Mouse (Mus musculus) embryonic fibroblast, embryonic 13.5 days (primary cell): ENCODE results near the gene Nfam1. TPM values are rescaled to one million over a fixed set of nuclear protein-coding genes. Genes with fewer than 3 reads are reported as not detected.
"Not testable (repeated sequence)": the region's sequence is repeated elsewhere in the genome, so short reads cannot be mapped to it uniquely, and the experiment has no call there.

ENCODE experiments used
- H3K27ac ChIP-seq: 2 replicates; pipeline ENCODE4 v1.5.1; 2012; ENCODE audit warnings: low read length, control low read depth, inconsistent platforms; ENCODE audit not compliant: insufficient read depth
- H3K4me1 ChIP-seq: 2 replicates; pipeline ENCODE4 v1.6.1; 2011; ENCODE audit warnings: low read length; ENCODE audit not compliant: control insufficient read depth, insufficient read depth
- H3K4me3 ChIP-seq: 2 replicates; pipeline ENCODE4 v1.5.1; 2011; ENCODE audit warnings: mild to moderate bottlenecking, control low read depth, low read length; ENCODE audit not compliant: insufficient read depth
- CTCF ChIP-seq: IDR thresholded peaks from 2 replicates; pipeline ENCODE4 v1.5.1; 2011; ENCODE audit warnings: mild to moderate bottlenecking, control low read depth, low read length, moderate library complexity, borderline replicate concordance; ENCODE audit not compliant: insufficient read depth
- POLR2A ChIP-seq: IDR thresholded peaks from 2 replicates; pipeline ENCODE4 v1.6.1; 2011; ENCODE audit warnings: low read depth, mild to moderate bottlenecking, control low read depth, low read length, moderate library complexity
- polyA plus RNA-seq: library from polyadenylated mRNA; stranded (reverse); fragments of >200 nt; gene quantifications from 2 replicates; pipeline ENCODE4 v1.2.4, GENCODE M21; 2011; ENCODE audit warnings: low read depth; ENCODE audit not compliant: missing spikeins, insufficient read length

Nfam1 gene
- 0.70 TPM in 1 of 2 replicates, not detected in the other for polyA plus RNA-seq

DNA sequence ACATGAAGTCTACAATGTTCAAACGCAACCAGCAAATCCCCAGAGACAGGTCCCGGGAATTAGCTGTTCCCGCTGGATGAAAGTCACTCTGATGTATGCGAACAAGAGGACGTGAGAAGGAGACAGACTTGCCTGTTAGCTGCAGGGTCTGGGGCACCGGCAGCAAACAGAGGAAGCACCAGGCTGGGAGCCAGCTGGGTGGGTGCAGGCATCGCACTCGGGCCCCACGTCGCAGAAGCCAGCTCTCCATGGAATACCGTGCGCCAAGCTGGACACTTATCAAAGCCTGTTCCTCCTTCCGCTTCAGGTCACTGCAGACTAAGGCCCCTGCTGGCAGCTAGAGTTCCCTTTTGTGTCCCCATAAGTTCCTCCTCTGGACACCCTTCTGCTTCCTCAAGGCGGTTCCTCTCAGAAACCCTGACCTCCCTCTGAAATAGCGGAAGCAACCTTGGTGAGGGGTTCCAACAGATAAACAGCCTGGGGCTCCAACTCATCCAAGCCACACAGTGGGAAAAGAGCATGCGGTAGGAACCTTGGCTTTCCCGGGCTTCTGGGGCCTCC lies at the start of gene Nfam1:
TSS of gene Nfam1 (minus strand) at position 326 of the 561 bp plus-strand sequence.
- TF ChIP-seq POLR2A, result no peak
- TF ChIP-seq CTCF, result no peak
- Histone ChIP-seq H3K4me1 (no peaks in the 10 kb centered on the region), H3K27ac (no peak within 1 kb of the TSS), H3K4me3 (no peak within 1 kb of the TSS)

GRCm38 (mm10) chr15:83075607-83076525 lies 42.8 kb upstream of the Nfam1 start:
- Histone ChIP-seq H3K4me3 (no peak overlapping the region), H3K27ac (no peak overlapping the region), H3K4me1 (no peaks in the 10 kb centered on the region; the same call in 1 of the 2 replicates)
- TF ChIP-seq CTCF (no peak), POLR2A (no peak)

DNA sequence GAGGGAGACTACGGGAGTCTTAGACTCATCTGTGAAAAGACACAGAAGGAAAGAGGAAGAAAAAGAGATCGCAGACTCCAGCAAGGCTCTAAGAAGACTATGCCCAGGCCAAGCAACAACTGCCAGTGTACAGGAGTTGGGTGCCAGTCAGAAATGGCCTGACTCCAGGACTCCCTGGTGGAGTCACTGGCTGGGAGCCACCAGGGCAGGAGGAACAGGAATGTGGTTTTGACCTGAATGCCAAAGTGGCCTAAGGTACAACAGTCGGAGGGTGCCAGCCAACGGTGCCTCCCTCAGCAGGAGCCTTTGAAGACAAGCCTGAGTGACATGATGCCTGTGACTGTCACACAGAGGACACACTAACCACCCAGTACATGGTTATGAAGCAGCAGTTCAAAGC lies 41.1 kb upstream of the Nfam1 start:
- H3K4me3 ChIP-seq, result no peak overlapping the region
- TF ChIP-seq CTCF (no peak), POLR2A (no peak)
- H3K27ac ChIP-seq, result no peak overlapping the region
- H3K4me1 ChIP-seq, result peaks cover 4% of the 10 kb centered on the region; the same call in 1 of the 2 replicates

DNA sequence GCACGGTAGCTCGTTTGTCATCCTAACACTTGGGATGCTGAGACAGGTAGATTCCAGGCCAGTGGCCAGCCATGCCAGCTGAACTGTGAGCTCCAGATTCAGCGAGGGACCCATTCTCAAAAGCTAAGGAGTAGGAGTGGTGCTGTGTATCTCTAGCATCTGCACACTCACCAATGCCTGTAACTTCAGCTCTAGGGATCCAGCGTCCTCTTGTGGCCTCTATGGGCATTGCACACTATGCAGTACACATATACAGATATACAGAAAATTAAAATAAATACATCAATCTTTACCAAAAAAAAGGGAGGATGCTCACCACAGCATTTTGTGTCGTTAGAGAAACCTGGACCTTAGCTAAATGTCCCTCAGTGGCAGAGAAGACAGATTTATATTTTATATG lies 38.6 kb upstream of the Nfam1 start:
- H3K27ac ChIP-seq, result no peak overlapping the region
- no peak for TF ChIP-seq POLR2A
- no peak for TF ChIP-seq CTCF
- peaks cover 4% of the 10 kb centered on the region; the same call in 1 of the 2 replicates for H3K4me1 ChIP-seq
- no peak overlapping the region for H3K4me3 ChIP-seq

- Histone ChIP-seq H3K4me3 (no peak overlapping the region), H3K27ac (peak overlapping the region; percentile 10; the same call in 1 of the 2 replicates), H3K4me1 (peaks cover 4% of the 10 kb centered on the region; the same call in 1 of the 2 replicates)
- TF ChIP-seq CTCF (no peak), POLR2A (no peak)
These were observed 37.8 kb upstream of the Nfam1 start for GRCm38 (mm10) chr15:83070942-83071341.

- H3K4me3 ChIP-seq, result no peak overlapping the region
- no peak for TF ChIP-seq POLR2A
- H3K4me1 ChIP-seq, result peaks cover 4% of the 10 kb centered on the region; the same call in 1 of the 2 replicates
- no peak overlapping the region for H3K27ac ChIP-seq
These were observed 35.2 kb upstream of the Nfam1 start for GRCm38 (mm10) chr15:83068270-83068669.

DNA sequence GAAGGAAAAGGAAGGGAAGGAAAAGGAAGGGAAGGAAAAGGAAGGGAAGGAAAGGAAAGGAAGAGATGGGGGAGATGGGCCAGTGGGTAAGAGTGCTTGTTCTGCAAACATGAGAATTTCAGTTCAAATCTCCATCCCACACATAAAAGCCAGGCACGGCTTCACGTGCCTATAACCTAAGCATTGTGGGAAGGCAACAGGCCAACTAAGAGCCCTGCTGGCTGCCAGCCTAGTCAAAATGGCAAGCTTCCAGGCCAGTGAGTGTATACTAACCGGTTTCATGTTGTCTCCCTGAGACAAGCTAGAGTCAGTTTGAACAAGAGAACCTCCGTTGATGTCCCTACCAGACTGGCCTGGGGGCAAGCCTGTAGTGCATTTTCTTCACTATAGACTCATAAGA lies 32.4 kb upstream of the Nfam1 start:
- Histone ChIP-seq H3K4me3 (no peak overlapping the region), H3K4me1 (peaks cover 4% of the 10 kb centered on the region; the same call in 1 of the 2 replicates), H3K27ac (no peak overlapping the region)
- TF ChIP-seq CTCF, result no peak
- no peak for TF ChIP-seq POLR2A

- H3K27ac ChIP-seq, H3K4me1 ChIP-seq, H3K4me3 ChIP-seq: not testable (repeated sequence)
These were observed 29.5 kb upstream of the Nfam1 start for GRCm38 (mm10) chr15:83062582-83062981.

DNA sequence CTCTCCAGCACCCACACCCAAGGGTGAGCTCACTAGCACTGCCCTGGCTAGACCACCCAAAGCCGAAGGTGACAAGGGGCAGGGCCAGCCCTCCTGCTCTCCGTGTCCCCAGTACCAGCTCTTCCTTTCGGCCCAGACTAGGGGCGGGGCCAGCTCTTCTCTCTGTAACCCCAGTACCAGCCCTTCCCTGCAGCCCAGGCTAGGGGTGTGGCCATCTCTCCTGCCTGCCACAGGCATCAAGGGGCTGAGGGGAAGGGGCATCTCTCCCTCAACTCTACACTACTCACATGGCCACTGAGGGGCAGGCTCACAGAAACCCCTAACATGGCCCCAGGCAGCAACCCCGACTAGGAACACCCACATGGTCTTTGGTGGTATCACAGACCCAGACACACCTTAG lies 28.6 kb upstream of the Nfam1 start:
- TF ChIP-seq CTCF (no peak), POLR2A (no peak)
- Histone ChIP-seq H3K4me3 (no peak overlapping the region), H3K27ac (no peak overlapping the region)

DNA sequence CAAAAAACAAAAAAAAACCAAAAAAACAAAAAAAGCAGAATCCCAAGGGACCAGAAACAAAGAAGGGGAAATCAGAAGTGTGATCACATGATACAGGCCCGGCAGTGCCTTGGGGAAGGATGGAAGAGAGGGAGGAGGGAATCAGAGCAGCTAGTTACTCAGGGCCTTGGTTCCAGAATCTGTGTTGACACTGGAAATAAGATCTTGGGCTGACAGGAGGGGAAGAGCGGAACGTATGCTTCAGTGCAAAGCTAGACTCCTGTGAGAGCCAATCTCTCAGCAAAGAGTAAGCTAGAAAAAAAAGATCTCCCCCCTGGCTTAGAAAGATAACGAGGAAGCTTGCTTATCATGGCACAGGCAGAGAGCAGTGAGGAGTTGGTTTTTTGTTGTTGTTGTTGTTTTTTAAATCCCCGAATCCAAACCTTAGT lies 26.1 kb upstream of the Nfam1 start:
- TF ChIP-seq POLR2A, result no peak
- TF ChIP-seq CTCF, result no peak
- no peaks in the 10 kb centered on the region for H3K4me1 ChIP-seq
- H3K4me3 ChIP-seq, result no peak overlapping the region
- H3K27ac ChIP-seq, result no peak overlapping the region

More for the DNA sequence above, 28.6 kb upstream of the Nfam1 start:
- no peaks in the 10 kb centered on the region for H3K4me1 ChIP-seq
